Mouse (Mus musculus) testis, adult 2 months (tissue): ENCODE measurements around the gene Ankmy1.

Experiments used
- CTCF ChIP-seq: fragments of 200-500 bp; IDR thresholded peaks from 2 replicates; pipeline ENCODE4 v1.5.1; 2012; ENCODE audit warnings: low read depth, mild to moderate bottlenecking, inconsistent platforms, low read length, moderate library complexity; ENCODE audit not compliant: control insufficient read depth, insufficient read depth, insufficient replicate concordance
- POLR2A ChIP-seq: fragments of 200-500 bp; IDR thresholded peaks from 2 replicates; pipeline ENCODE4 v1.6.1; 2012; ENCODE audit warnings: low read depth, mild to moderate bottlenecking, inconsistent platforms, low read length, moderate library complexity; ENCODE audit not compliant: control insufficient read depth

- TF ChIP-seq CTCF (no peak), POLR2A (no peak)
Measured at GRCm38 (mm10) chr1:92879266-92879665, 23.4 kb downstream of the Ankmy1 start.
